ENCODE assay signal across 8 mouse cellular contexts in the genomic region with DNA sequence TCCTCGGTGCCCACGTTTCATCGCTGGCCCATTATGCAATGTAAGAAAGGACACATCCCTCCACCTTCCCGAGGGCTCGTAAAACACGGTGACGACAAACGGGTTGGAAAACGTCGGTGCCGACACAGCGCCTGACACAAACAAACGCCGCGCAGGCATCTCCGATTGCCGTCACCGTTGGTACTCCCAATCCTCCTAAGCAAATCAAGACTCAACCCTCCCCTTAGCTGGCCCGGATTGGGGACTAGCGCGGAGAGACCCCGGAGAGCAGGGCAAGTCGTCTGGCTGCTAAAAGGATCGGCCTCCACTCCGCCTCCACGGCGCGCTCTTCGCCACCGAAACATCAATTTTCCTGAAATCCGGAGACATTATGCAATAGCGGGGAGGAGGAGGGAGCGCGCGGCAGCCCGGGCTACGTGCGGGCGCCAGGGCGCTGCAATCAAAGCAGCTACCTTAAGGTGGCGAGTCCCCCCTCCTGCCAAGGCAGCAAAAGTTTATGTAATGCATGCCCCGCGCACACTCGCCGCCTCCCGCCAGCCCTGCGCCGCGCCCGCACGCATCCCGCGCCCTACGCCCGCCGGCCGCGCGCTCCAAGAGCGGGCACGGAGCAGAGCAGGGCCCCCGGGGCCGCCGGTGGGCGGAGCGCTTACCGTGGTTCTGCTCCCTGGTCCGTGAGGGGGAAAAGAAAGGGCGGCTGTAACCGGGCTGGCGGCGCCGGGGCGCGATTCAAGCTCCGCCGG. TPM values are rescaled to one million over a fixed set of nuclear protein-coding genes. Genes with fewer than 3 reads are reported as not detected.
DNase-seq lines count a peak whose midpoint lies in the region; ATAC-seq and TF ChIP-seq lines count a peak whose summit lies in the region.

No protein-coding gene starts in this region.

- peak; percentile 55 for ATAC-seq in heart, postnatal 0 days (ENCODE audit: insufficient read depth, low read depth)
- ATAC-seq in liver, embryonic 16.5 days (ENCODE audit: low read depth): peak; percentile 45
- ATAC-seq in neural tube, embryonic 12.5 days (ENCODE audit: low FRiP score, low read depth): peak; percentile 76

- peak; percentile 54 to 72 for DNase-seq in CD8-positive naive resting alpha-beta T cell, adult 2 months (ENCODE audit: low read depth in 2 of 2, low spot score in 2 of 2)
- DNase-seq in adrenal gland, postnatal 36 days: peak; percentile 81 to 85
- peak; percentile 76 for DNase-seq in heart, postnatal 0 days (ENCODE audit: low spot score)
- DNase-seq in kidney, postnatal 4 days: peak; percentile 73 to 82
- DNase-seq in thymus, postnatal 10 days (ENCODE audit: low spot score in 2 of 2): peak; percentile 39 to 53

- peak overlapping the region; percentile 94 for H3K4me2 ChIP-seq in heart, postnatal 0 days (ENCODE audit: low read depth, low read length)
- peak overlapping the region; percentile 78 for H3K4me2 ChIP-seq in liver, embryonic 16.5 days (ENCODE audit: low read depth, low read length)
- peak overlapping the region; percentile 95 for H3K4me2 ChIP-seq in neural tube, embryonic 12.5 days (replicated peaks)

- peak overlapping the region; percentile 90 for H3K4me3 ChIP-seq in embryonic fibroblast, embryonic 13.5 days (ENCODE audit: insufficient read depth, low read length)
- H3K4me3 ChIP-seq in heart, postnatal 0 days (ENCODE audit: low read depth, low read length): peak overlapping the region; percentile 81
- peak overlapping the region; percentile 72 for H3K4me3 ChIP-seq in liver, embryonic 16.5 days (ENCODE audit: low read depth, low read length)
- peak overlapping the region; percentile 85 for H3K4me3 ChIP-seq in neural tube, embryonic 12.5 days

- TF ChIP-seq POLR2A in embryonic fibroblast, embryonic 13.5 days (IDR thresholded peaks at IDR 0.05; ENCODE audit: low read depth, low read length): peak; percentile 22; the same call in 1 of the 2 replicates

- no peaks in the 10 kb centered on the region for H3K36me3 ChIP-seq in heart, postnatal 0 days (replicated peaks; ENCODE audit: control insufficient read depth, insufficient read depth, low read length)
- no peaks in the 10 kb centered on the region for H3K36me3 ChIP-seq in liver, embryonic 16.5 days (ENCODE audit: control insufficient read depth, insufficient read depth)
- no peaks in the 10 kb centered on the region for H3K36me3 ChIP-seq in neural tube, embryonic 12.5 days

- peaks cover 8% of the 10 kb centered on the region; the same call in 1 of the 2 replicates for H3K4me1 ChIP-seq in embryonic fibroblast, embryonic 13.5 days (ENCODE audit: control insufficient read depth, insufficient read depth, low read length)
- H3K4me1 ChIP-seq in heart, postnatal 0 days (ENCODE audit: control insufficient read depth, insufficient read depth): peaks cover 29% of the 10 kb centered on the region
- peaks cover 9% of the 10 kb centered on the region for H3K4me1 ChIP-seq in liver, embryonic 16.5 days (ENCODE audit: control insufficient read depth, low read depth, low read length)
- peaks cover 32% of the 10 kb centered on the region for H3K4me1 ChIP-seq in neural tube, embryonic 12.5 days

- no peak for TF ChIP-seq CTCF in embryonic fibroblast, embryonic 13.5 days (IDR thresholded peaks at IDR 0.05; ENCODE audit: borderline replicate concordance, insufficient read depth, low read length)
- no peak for TF ChIP-seq CTCF in heart, postnatal 0 days (IDR thresholded peaks at IDR 0.05; ENCODE audit: low read depth)

- H3K9ac ChIP-seq in heart, postnatal 0 days (replicated peaks; ENCODE audit: low read depth, low read length): peak overlapping the region; percentile 83
- peak overlapping the region; percentile 67 for H3K9ac ChIP-seq in liver, embryonic 16.5 days (ENCODE audit: low read depth, low read length)
- H3K9ac ChIP-seq in neural tube, embryonic 12.5 days: peak overlapping the region; percentile 91

- peak overlapping the region; percentile 66 for H3K27ac ChIP-seq in embryonic fibroblast, embryonic 13.5 days (ENCODE audit: insufficient read depth, low read length)
- peak overlapping the region; percentile 89 for H3K27ac ChIP-seq in heart, postnatal 0 days (ENCODE audit: low read depth)
- peak overlapping the region; percentile 89 for H3K27ac ChIP-seq in liver, embryonic 16.5 days (ENCODE audit: low read length)
- peak overlapping the region; percentile 97 for H3K27ac ChIP-seq in neural tube, embryonic 12.5 days

- TF ChIP-seq EP300 in heart, postnatal 0 days (IDR thresholded peaks at IDR 0.05; ENCODE audit: low read depth): no peak

- under 1% methylated on average over 61 of the region's 77 CpGs for WGBS in heart, postnatal 0 days
- under 1% methylated on average over 72 of the region's 77 CpGs for WGBS in liver, embryonic 16.5 days (ENCODE audit: insufficient replicate concordance)
- WGBS in neural tube, embryonic 12.5 days: under 1% methylated on average over 77 of the region's 77 CpGs

- no peaks in the 10 kb centered on the region for H3K9me3 ChIP-seq in heart, postnatal 0 days (replicated peaks; ENCODE audit: control insufficient read depth, low read length)
- no peaks in the 10 kb centered on the region for H3K9me3 ChIP-seq in liver, embryonic 16.5 days (replicated peaks; ENCODE audit: control insufficient read depth, low read length)
- no peaks in the 10 kb centered on the region for H3K9me3 ChIP-seq in neural tube, embryonic 12.5 days

- H3K27me3 ChIP-seq in heart, postnatal 0 days (ENCODE audit: control insufficient read depth, insufficient read depth, low read length): no peaks in the 10 kb centered on the region
- H3K27me3 ChIP-seq in liver, embryonic 16.5 days (ENCODE audit: control insufficient read depth, insufficient read depth, low read depth, low read length): peaks cover 52% of the 10 kb centered on the region
- no peaks in the 10 kb centered on the region for H3K27me3 ChIP-seq in neural tube, embryonic 12.5 days (replicated peaks)

RNA-seq across cellular contexts. Expression of gene Nfil3, which starts 0.5 kb away (rescaled TPM):
- 10 to 100 TPM; 48.9 to 83.1 TPM for total RNA-seq in adrenal gland, postnatal 36 days (2021)
- 36.2 and 39.9 TPM in 2 replicates for polyA plus RNA-seq in embryonic fibroblast, embryonic 13.5 days (2011; ENCODE audit: insufficient read length, low read depth, missing spikeins)
- 16.5 and 18.0 TPM in 2 replicates for total RNA-seq in heart, postnatal 0 days (2014; rRNA removed; ENCODE audit: low replicate concordance)
- polyA plus RNA-seq in heart, postnatal 0 days (2015; fragmentation: Nextera tagmentation; extraction: Ambion mirVana): 20.0 and 20.3 TPM in 2 replicates
- 6.6 and 7.4 TPM in 2 replicates for polyA plus RNA-seq in liver, embryonic 16.5 days (2015; fragmentation: Nextera tagmentation; extraction: Ambion mirVana)
- polyA plus RNA-seq in neural tube, embryonic 12.5 days (2016; fragmentation: Nextera tagmentation; extraction: Ambion mirVana): 42.2 and 44.2 TPM in 2 replicates

RNA-seq across cellular contexts. Expression of gene Auh, which starts 50.9 kb away (rescaled TPM):
- 100 to 1,000 TPM; 130 to 159 TPM for total RNA-seq in adrenal gland, postnatal 36 days (2021)
- 26.8 and 29.9 TPM in 2 replicates for polyA plus RNA-seq in embryonic fibroblast, embryonic 13.5 days (2011; ENCODE audit: insufficient read length, low read depth, missing spikeins)
- 56.4 and 61.3 TPM in 2 replicates for total RNA-seq in heart, postnatal 0 days (2014; rRNA removed; ENCODE audit: low replicate concordance)
- polyA plus RNA-seq in heart, postnatal 0 days (2015; fragmentation: Nextera tagmentation; extraction: Ambion mirVana): 60.7 and 63.5 TPM in 2 replicates
- polyA plus RNA-seq in liver, embryonic 16.5 days (2015; fragmentation: Nextera tagmentation; extraction: Ambion mirVana): 26.8 and 27.2 TPM in 2 replicates
- polyA plus RNA-seq in neural tube, embryonic 12.5 days (2016; fragmentation: Nextera tagmentation; extraction: Ambion mirVana): 51.4 and 52.7 TPM in 2 replicates

Comparison
In these comparisons a context has a peak if more than half of its experiments do, and no peak if none do; other contexts are left out.
1. Peak in every context shown above with its lines: DNase-seq, ATAC-seq, H3K4me3 ChIP-seq and H3K27ac ChIP-seq.